Mouse (Mus musculus) hindbrain, postnatal 0 days (tissue): ENCODE measurements around the gene Nin. TPM values are rescaled to one million over a fixed set of nuclear protein-coding genes. Genes with fewer than 3 reads are reported as not detected.

Experiments
- ATAC-seq: fragments of 200-750 bp; cut with Nextera tagmentation; 2 replicates; pipeline ENCODE4 v1.8.0; 2017; ENCODE audit warnings: mild to moderate bottlenecking, moderate TSS enrichment, moderate library complexity
- DNase-seq: peaks from one replicate; pipeline ENCODE4 v3.0.0-alpha.2; 2015; ENCODE audit warnings: low spot score
- H3K27ac ChIP-seq: fragments of 300-500 bp; sonication (generic); 2 replicates; pipeline ENCODE4 v1.5.1; 2014; ENCODE audit warnings: mild to moderate bottlenecking
- H3K27me3 ChIP-seq: fragments of 300-500 bp; sonication (generic); 2 replicates; pipeline ENCODE4 v1.6.1; 2014; ENCODE audit warnings: low read length, mixed read lengths; ENCODE audit not compliant: insufficient read depth
- H3K36me3 ChIP-seq: fragments of 300-500 bp; sonication (generic); 2 replicates; pipeline ENCODE4 v1.6.1; 2014; ENCODE audit warnings: low read length, mixed read lengths; ENCODE audit not compliant: insufficient read depth
- H3K4me1 ChIP-seq: fragments of 300-500 bp; sonication (generic); 2 replicates; pipeline ENCODE4 v1.6.1; 2014; ENCODE audit warnings: antibody characterized with exemption, low read length, mixed read lengths; ENCODE audit not compliant: insufficient read depth
- H3K4me2 ChIP-seq: fragments of 300-500 bp; sonication (generic); 2 replicates; pipeline ENCODE4 v1.6.1; 2014; ENCODE audit warnings: low read depth, mild to moderate bottlenecking, low read length, moderate library complexity, mixed read lengths
- H3K4me3 ChIP-seq: fragments of 300-500 bp; sonication (generic); 2 replicates; pipeline ENCODE4 v1.5.1; 2014; ENCODE audit warnings: low read length
- H3K9ac ChIP-seq: fragments of 300-500 bp; sonication (generic); replicated peaks from 2 replicates; pipeline ENCODE4 v1.6.1; 2014; ENCODE audit warnings: mild to moderate bottlenecking, low read length, moderate library complexity, mixed read lengths
- H3K9me3 ChIP-seq: fragments of 300-500 bp; sonication (generic); 2 replicates; pipeline ENCODE4 v1.6.1; 2016; ENCODE audit warnings: low read length, mixed read lengths
- CTCF ChIP-seq: IDR thresholded peaks from 2 replicates; pipeline ENCODE4 v1.5.1; 2016; ENCODE audit warnings: antibody characterized with exemption, control low read depth, low read depth
- WGBS: fragments of 180-500 bp; shearing (Covaris S2); extraction: QIAGEN DNeasy Blood & Tissue Kit; methylation state at CpG from one replicate; pipeline ENCODE4 v1.1.7; 2014; 5-methylcytosine and 5-hydroxymethylcytosine counted together
- polyA plus RNA-seq: library from polyadenylated mRNA; unstranded; fragments of >200 nt; fragmentation: Nextera tagmentation; extraction: Ambion mirVana; gene quantifications from 2 replicates; pipeline ENCODE4 v1.2.1, GENCODE M21; 2015
- total RNA-seq: library from RNA; depleted of rRNA; stranded (reverse); fragments of >200 nt; gene quantifications from 2 replicates; pipeline ENCODE4 v1.2.3, GENCODE M21; 2014; rRNA removed

Gene Nin
- total and polyA plus RNA-seq, 2 experiments from 2014 or later: 6.2 to 18.9 TPM

DNA sequence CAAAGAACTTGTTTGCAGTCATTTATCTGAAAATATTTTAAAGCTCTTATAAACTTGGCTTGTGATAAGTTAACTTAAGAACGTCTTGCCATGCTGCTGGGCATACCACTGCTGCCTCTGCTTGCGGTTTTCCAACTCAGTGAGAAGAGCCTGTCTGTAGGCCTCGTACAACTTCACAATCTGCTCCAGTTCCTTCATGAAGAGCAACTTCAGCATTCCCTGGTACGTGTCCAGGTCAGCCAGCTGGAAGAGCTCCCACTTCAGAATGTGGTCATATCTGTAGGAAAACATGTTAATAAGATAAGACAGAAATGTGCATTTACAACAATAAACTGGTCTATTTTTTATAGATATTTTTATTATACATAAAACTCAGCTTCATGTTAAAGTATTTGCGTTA lies 147.4 kb downstream of the Nin start:
- no peak overlapping the region for H3K4me2 ChIP-seq
- H3K4me1 ChIP-seq: no peaks in the 10 kb centered on the region
- H3K36me3 ChIP-seq: peaks cover 32% of the 10 kb centered on the region
- no peak for TF ChIP-seq CTCF
- no peak overlapping the region for H3K4me3 ChIP-seq
- H3K9me3 ChIP-seq: no peaks in the 10 kb centered on the region
- no peak for DNase-seq
- H3K27ac ChIP-seq: no peak overlapping the region
- no peak for ATAC-seq
- 79% methylated on average over 5 of the region's 5 CpGs for WGBS
- no peaks in the 10 kb centered on the region for H3K27me3 ChIP-seq
- H3K9ac ChIP-seq: no peak overlapping the region

DNA sequence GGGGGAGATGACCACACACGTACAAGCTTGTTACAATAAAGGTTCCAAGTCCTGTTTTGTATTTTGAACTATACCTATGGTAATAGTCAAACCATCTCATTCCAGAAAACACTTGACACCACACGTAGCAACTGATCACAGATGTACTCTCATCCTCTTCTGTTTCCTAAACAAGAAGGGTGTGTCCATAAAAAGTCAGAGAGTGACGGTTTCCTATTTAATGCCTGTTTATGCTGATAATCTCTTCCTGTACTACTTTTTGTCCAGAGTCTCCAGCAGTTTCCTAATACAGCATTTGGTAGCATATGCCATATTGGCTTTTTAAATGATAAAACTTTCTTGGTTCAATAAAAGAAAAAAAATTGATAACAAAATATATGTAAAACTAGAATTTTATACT lies 147.9 kb downstream of the Nin start:
- TF ChIP-seq CTCF: no peak
- H3K4me3 ChIP-seq: no peak overlapping the region
- DNase-seq: no peak
- H3K9me3 ChIP-seq: no peaks in the 10 kb centered on the region
- H3K27me3 ChIP-seq: no peaks in the 10 kb centered on the region
- H3K27ac ChIP-seq: no peak overlapping the region
- no peak overlapping the region for H3K9ac ChIP-seq
- no peak for ATAC-seq
- H3K4me1 ChIP-seq: no peaks in the 10 kb centered on the region
- H3K36me3 ChIP-seq: peaks cover 33% of the 10 kb centered on the region
- H3K4me2 ChIP-seq: no peak overlapping the region
- WGBS: 88% methylated on average over 3 of the region's 3 CpGs

DNA sequence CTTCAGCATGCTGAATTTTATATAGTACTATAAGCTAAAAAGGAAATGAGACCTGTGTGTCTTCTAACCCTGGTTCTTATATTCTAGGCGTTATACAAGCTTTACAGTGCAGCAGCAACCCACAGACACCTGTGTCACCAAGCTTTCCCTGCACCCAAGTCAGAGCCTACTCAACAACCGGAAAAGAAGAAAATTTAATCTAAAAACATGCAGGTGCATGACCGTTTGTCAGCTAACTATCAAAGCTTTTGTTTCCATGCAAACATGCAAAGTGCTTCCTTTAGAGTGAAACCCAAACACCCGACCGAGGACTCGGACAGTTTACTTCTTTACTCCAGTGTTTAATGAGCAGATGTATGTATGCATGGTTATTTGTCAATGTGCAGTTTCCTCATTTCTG lies 150.4 kb downstream of the Nin start:
- Histone ChIP-seq H3K9ac (no peak overlapping the region), H3K9me3 (no peaks in the 10 kb centered on the region), H3K4me3 (no peak overlapping the region), H3K27ac (no peak overlapping the region), H3K36me3 (peaks cover 47% of the 10 kb centered on the region), H3K4me2 (no peak overlapping the region), H3K4me1 (no peaks in the 10 kb centered on the region), H3K27me3 (no peaks in the 10 kb centered on the region)
- ATAC-seq: no peak
- WGBS: 92% methylated on average over 6 of the region's 6 CpGs
- no peak for TF ChIP-seq CTCF
- DNase-seq: no peak

DNA sequence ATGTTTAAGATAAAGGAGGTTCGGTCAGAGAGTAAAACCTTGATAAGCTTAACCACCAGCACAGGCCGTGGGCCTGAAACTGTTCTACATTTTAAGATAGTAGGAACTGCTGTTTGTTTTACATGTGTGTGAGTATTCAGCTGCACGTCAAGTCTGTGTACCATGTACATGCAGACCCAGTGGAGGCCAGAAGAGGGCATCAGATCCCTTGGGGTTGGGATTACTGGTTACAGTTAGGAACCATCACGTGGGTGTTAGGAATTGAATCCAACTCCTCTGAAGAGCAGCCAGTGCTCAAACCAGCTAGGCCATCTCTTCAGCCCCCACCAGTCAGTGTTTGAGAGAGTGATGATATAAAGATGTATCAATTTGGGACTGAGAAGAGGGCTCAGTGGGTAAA lies 151.0 kb downstream of the Nin start:
- H3K27ac ChIP-seq: no peak overlapping the region
- WGBS: 65% methylated on average over 4 of the region's 4 CpGs
- H3K9me3 ChIP-seq: no peaks in the 10 kb centered on the region
- no peaks in the 10 kb centered on the region for H3K27me3 ChIP-seq
- peaks cover 45% of the 10 kb centered on the region for H3K36me3 ChIP-seq
- H3K4me3 ChIP-seq: no peak overlapping the region
- H3K4me2 ChIP-seq: no peak overlapping the region
- TF ChIP-seq CTCF: peak; percentile 68
- no peaks in the 10 kb centered on the region for H3K4me1 ChIP-seq
- DNase-seq (peak; percentile 51), ATAC-seq (peak; percentile 40; the same call in 1 of the 2 replicates)
- no peak overlapping the region for H3K9ac ChIP-seq

Other genes with a start within 250 kb of the Nin start
- 130 and 143 TPM in 2 replicates for gene Atl1, start 221.1 kb downstream of the Nin start, total RNA-seq
- 145 and 151 TPM in 2 replicates for gene Atl1, start 221.1 kb downstream of the Nin start, polyA plus RNA-seq
- 30.9 and 32.3 TPM in 2 replicates for gene Map4k5, start 220.5 kb downstream of the Nin start, total RNA-seq
- gene Map4k5, start 220.5 kb downstream of the Nin start, polyA plus RNA-seq: 17.1 and 19.5 TPM in 2 replicates
- 15.6 and 20.8 TPM in 2 replicates for gene Sav1, start 126.7 kb downstream of the Nin start, total RNA-seq
- gene Sav1, start 126.7 kb downstream of the Nin start, polyA plus RNA-seq: 2.4 and 2.5 TPM in 2 replicates
- gene Abhd12b, start 40.4 kb upstream of the Nin start, total RNA-seq: 0.14 TPM in 1 of 2 replicates, not detected in the other
- not detected in 2 replicates for gene Abhd12b, start 40.4 kb upstream of the Nin start, polyA plus RNA-seq
- 9.0 and 10.9 TPM in 2 replicates for gene Pygl, start 117.8 kb upstream of the Nin start, total RNA-seq
- 8.3 and 8.4 TPM in 2 replicates for gene Pygl, start 117.8 kb upstream of the Nin start, polyA plus RNA-seq
- gene Trim9, start 233.9 kb upstream of the Nin start, total RNA-seq: 214 and 239 TPM in 2 replicates
- gene Trim9, start 233.9 kb upstream of the Nin start, polyA plus RNA-seq: 102 and 105 TPM in 2 replicates